Mouse (Mus musculus) fibroblast of lung, adult 2 months (primary cell): ENCODE measurements around the gene Gm11567.
"Not testable (repeated sequence)": the region's sequence is repeated elsewhere in the genome, so short reads cannot be mapped to it uniquely, and the experiment has no call there.

Source experiments
- DNase-seq: peaks from one replicate; pipeline ENCODE4 v3.0.0-alpha.2; 2011; ENCODE audit warnings: low read depth

The Gm11567 gene

GRCm38 (mm10) chr11:99878887-99879286 lies at the start of gene Gm11567:
Gene Gm11567, plus strand, starts transcription at chr11:99879187.
- not testable (repeated sequence) for DNase-seq

DNA sequence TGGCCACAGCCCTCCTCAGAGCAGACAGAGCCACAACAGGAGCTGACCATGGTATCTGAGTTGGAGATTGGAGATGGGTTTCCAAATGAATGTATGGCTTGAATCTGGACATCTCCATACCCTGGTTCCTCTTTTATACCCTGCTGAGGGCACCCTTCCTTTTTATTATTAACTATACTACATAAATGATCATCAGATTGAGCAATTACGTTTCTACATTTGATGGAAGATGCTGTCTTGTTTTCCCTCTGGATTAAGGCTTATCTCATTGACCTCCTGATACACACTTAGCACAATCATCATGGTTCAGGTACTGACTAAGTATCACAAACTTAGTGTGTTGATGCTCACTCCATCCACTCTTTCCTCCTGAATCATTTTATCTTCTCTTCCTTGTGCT lies 41.0 kb upstream of the Gm11567 start, which contains the start of gene 2300003K06Rik:
Gene 2300003K06Rik (minus strand): TSS at position 101 of the 400 bp plus-strand sequence.
- no peak for DNase-seq

GRCm38 (mm10) chr11:99842185-99842584 lies 36.8 kb upstream of the Gm11567 start:
- DNase-seq, result no peak

GRCm38 (mm10) chr11:99846746-99847145 lies 32.2 kb upstream of the Gm11567 start:
- DNase-seq, result no peak

- DNase-seq, result no peak
Measured at GRCm38 (mm10) chr11:99851508-99851907, 27.5 kb upstream of the Gm11567 start, which contains the start of gene Krtap4-16. Gene Krtap4-16, minus strand, starts transcription at chr11:99851608.

- no peak for DNase-seq
Measured at GRCm38 (mm10) chr11:99854121-99854520, 24.9 kb upstream of the Gm11567 start.

- DNase-seq, result no peak
Measured at GRCm38 (mm10) chr11:99857617-99858016, 21.4 kb upstream of the Gm11567 start, which contains the start of gene Gm11568. Gene Gm11568, plus strand, starts transcription at chr11:99857917.

- no peak for DNase-seq
Measured at GRCm38 (mm10) chr11:99858761-99859160, 20.2 kb upstream of the Gm11567 start.

GRCm38 (mm10) chr11:99864176-99864575 lies 14.8 kb upstream of the Gm11567 start, which contains the start of gene Gm11559:
Gene Gm11559, plus strand, starts transcription at chr11:99864476.
- not testable (repeated sequence) for DNase-seq

GRCm38 (mm10) chr11:99873089-99873488 lies 5.9 kb upstream of the Gm11567 start, which contains the start of gene Krtap9-1:
Gene Krtap9-1, plus strand, starts transcription at chr11:99873389.
- DNase-seq, result not testable (repeated sequence)

- DNase-seq, result no peak
Measured at GRCm38 (mm10) chr11:99907620-99908019, 28.6 kb downstream of the Gm11567 start, which contains the start of gene Krtap31-1. Gene Krtap31-1, plus strand, starts transcription at chr11:99907920.

GRCm38 (mm10) chr11:99914451-99914850 lies 35.5 kb downstream of the Gm11567 start, which contains the start of gene Gm11565:
Gene Gm11565, plus strand, starts transcription at chr11:99914751.
- DNase-seq, result no peak
